Mouse (Mus musculus) CH12.LX (cell line): ENCODE results near the gene Tgif2. TPM values are rescaled to one million over a fixed set of nuclear protein-coding genes. Genes with fewer than 3 reads are reported as not detected.

Experiments
- DNase-seq: peaks from one replicate; pipeline ENCODE4 v3.0.0-alpha.2; 2013; ENCODE audit errors: extremely low read depth
- H3K27ac ChIP-seq: 2 replicates; pipeline ENCODE4 v1.5.1; 2012; ENCODE audit warnings: low read depth, mild to moderate bottlenecking, control low read depth, moderate library complexity; ENCODE audit not compliant: insufficient read depth
- H3K27me3 ChIP-seq: replicated peaks from 2 replicates; pipeline ENCODE3; 2012; ENCODE audit warnings: inconsistent platforms
- H3K36me3 ChIP-seq, 2 experiments: replicated peaks in 1 of 2; 2 replicates each; pipeline versions ENCODE3 to v1.6.1; 2012; ENCODE audit warnings: inconsistent platforms in 1 of 2, low read length in 1 of 2, mild to moderate bottlenecking in 1 of 2, mixed read lengths in 1 of 2, moderate library complexity in 1 of 2; ENCODE audit not compliant: control insufficient read depth in 1 of 2, insufficient read depth in 1 of 2
- H3K4me1 ChIP-seq, 2 experiments: 2 replicates each; pipeline ENCODE4 v1.6.1; 2012; ENCODE audit warnings: inconsistent platforms in 1 of 2, moderate library complexity in 1 of 2; ENCODE audit not compliant: insufficient read depth in 2 of 2, control insufficient read depth in 1 of 2
- H3K4me2 ChIP-seq: 2 replicates; pipeline ENCODE4 v1.6.1; 2012; ENCODE audit warnings: low read depth, mild to moderate bottlenecking, control low read depth; ENCODE audit not compliant: poor library complexity, insufficient read depth, severe bottlenecking
- H3K4me3 ChIP-seq, 3 experiments: fragments of 150-350 bp in 1 of 3; sonication (generic) in 1 of 3; replicated peaks in 1 of 3; 2 replicates each; pipeline versions ENCODE3 to v1.5.1; 2011 to 2012; ENCODE audit warnings: low read depth in 2 of 3, low read length in 2 of 3, mild to moderate bottlenecking in 2 of 3, moderate library complexity in 2 of 3, control low read depth in 1 of 3, improper control_type of control experiment in 1 of 3, inconsistent platforms in 1 of 3, mixed read lengths in 1 of 3; ENCODE audit not compliant: poor library complexity in 1 of 3
- H3K79me2 ChIP-seq: replicated peaks from 2 replicates; pipeline ENCODE4 v1.6.1; 2012; ENCODE audit warnings: mild to moderate bottlenecking, moderate library complexity; ENCODE audit not compliant: control insufficient read depth, poor library complexity, insufficient read depth, severe bottlenecking; ENCODE audit errors: extremely low read depth
- H3K9ac ChIP-seq: 2 replicates; pipeline ENCODE4 v1.6.1; 2012; ENCODE audit warnings: low read depth, mild to moderate bottlenecking, control low read depth, moderate library complexity; ENCODE audit not compliant: insufficient read depth
- H3K9me3 ChIP-seq: replicated peaks from 2 replicates; pipeline ENCODE3; 2012; ENCODE audit warnings: low read length, inconsistent platforms, mixed read lengths
- BHLHE40 ChIP-seq: IDR thresholded peaks from 2 replicates; pipeline ENCODE4 v1.6.1; 2011; ENCODE audit warnings: mild to moderate bottlenecking, low read depth, low read length, improper control_type of control experiment
- CHD2 ChIP-seq: IDR thresholded peaks from 2 replicates; pipeline ENCODE4 v1.6.1; 2011; ENCODE audit warnings: low read length, improper control_type of control experiment
- CTCF ChIP-seq, 2 experiments: IDR thresholded peaks in 1 of 2; conservative IDR thresholded peaks in 1 of 2; 2 replicates each; pipeline ENCODE4 v1.5.1; 2011 to 2012; ENCODE audit warnings: low read depth in 2 of 2, low read length in 2 of 2, improper control_type of control experiment in 1 of 2, inconsistent platforms in 1 of 2, mild to moderate bottlenecking in 1 of 2, moderate library complexity in 1 of 2
- E2F4 ChIP-seq: IDR thresholded peaks from 2 replicates; pipeline ENCODE4 v1.6.1; 2011; ENCODE audit warnings: low read depth, low read length, improper control_type of control experiment; ENCODE audit not compliant: insufficient replicate concordance
- ELF1 ChIP-seq: IDR thresholded peaks from 2 replicates; pipeline ENCODE4 v1.6.1; 2014; ENCODE audit warnings: low read depth, mild to moderate bottlenecking, inconsistent platforms, low read length, improper control_type of control experiment
- EP300 ChIP-seq: IDR thresholded peaks from 2 replicates; pipeline ENCODE4 v1.6.1; 2011; ENCODE audit warnings: low read length, improper control_type of control experiment
- GABPA ChIP-seq: IDR thresholded peaks from 2 replicates; pipeline ENCODE4 v1.6.1; 2012; ENCODE audit warnings: low read depth, low read length, improper control_type of control experiment, inconsistent platforms; ENCODE audit not compliant: insufficient replicate concordance
- HCFC1 ChIP-seq: IDR thresholded peaks from 2 replicates; pipeline ENCODE4 v1.6.1; 2012; ENCODE audit warnings: low read depth, mild to moderate bottlenecking, inconsistent platforms, low read length, improper control_type of control experiment
- JUND ChIP-seq: conservative IDR thresholded peaks from 2 replicates; pipeline ENCODE4 v1.6.1; 2011; ENCODE audit warnings: low read depth, low read length, improper control_type of control experiment
- KAT2A ChIP-seq: IDR thresholded peaks from 2 replicates; pipeline ENCODE4 v1.6.1; 2012; ENCODE audit warnings: low read length, improper control_type of control experiment, inconsistent platforms; ENCODE audit not compliant: insufficient replicate concordance
- MAX ChIP-seq: IDR thresholded peaks from 2 replicates; pipeline ENCODE4 v1.6.1; 2011; ENCODE audit warnings: low read length, improper control_type of control experiment
- MEF2A ChIP-seq: IDR thresholded peaks from 2 replicates; pipeline ENCODE4 v1.6.1; 2014; ENCODE audit warnings: low read depth, mild to moderate bottlenecking, inconsistent platforms, low read length, improper control_type of control experiment, borderline replicate concordance
- MXI1 ChIP-seq: IDR thresholded peaks from 2 replicates; pipeline ENCODE4 v1.6.1; 2011; ENCODE audit warnings: mild to moderate bottlenecking, low read depth, low read length, improper control_type of control experiment
- MYC ChIP-seq: IDR thresholded peaks from 2 replicates; pipeline ENCODE4 v1.6.1; 2011; ENCODE audit warnings: low read depth, mild to moderate bottlenecking, improper control_type of control experiment, low read length
- NELFE ChIP-seq: IDR thresholded peaks from 2 replicates; pipeline ENCODE4 v1.6.1; 2011; ENCODE audit warnings: low read depth, low read length, improper control_type of control experiment
- NRF1 ChIP-seq: IDR thresholded peaks from 2 replicates; pipeline ENCODE4 v1.6.1; 2014; ENCODE audit warnings: low read depth, mild to moderate bottlenecking, inconsistent platforms, low read length, improper control_type of control experiment, moderate library complexity
- SMC3 ChIP-seq: IDR thresholded peaks from 2 replicates; pipeline ENCODE4 v1.6.1; 2011; ENCODE audit warnings: low read depth, low read length, improper control_type of control experiment
- TBP ChIP-seq: conservative IDR thresholded peaks from 2 replicates; pipeline ENCODE4 v1.6.1; 2011; ENCODE audit warnings: low read depth, low read length, improper control_type of control experiment
- TCF12 ChIP-seq: IDR thresholded peaks from 2 replicates; pipeline ENCODE4 v1.6.1; 2014; ENCODE audit warnings: low read depth, mild to moderate bottlenecking, inconsistent platforms, low read length, improper control_type of control experiment
- USF2 ChIP-seq: conservative IDR thresholded peaks from 2 replicates; pipeline ENCODE4 v1.6.1; 2011; ENCODE audit warnings: low read depth, low read length, improper control_type of control experiment
- ZC3H11A ChIP-seq: IDR thresholded peaks from 2 replicates; pipeline ENCODE4 v1.6.1; 2012; ENCODE audit warnings: low read depth, mild to moderate bottlenecking, inconsistent platforms, low read length, improper control_type of control experiment
- ZKSCAN1 ChIP-seq: IDR thresholded peaks from 2 replicates; pipeline ENCODE4 v1.6.1; 2012; ENCODE audit warnings: low read depth, inconsistent platforms, low read length, improper control_type of control experiment, borderline replicate concordance
- ZMIZ1 ChIP-seq: IDR thresholded peaks from 2 replicates; pipeline ENCODE4 v1.6.1; 2012; ENCODE audit warnings: low read depth, mild to moderate bottlenecking, inconsistent platforms, low read length, improper control_type of control experiment
- ZNF384 ChIP-seq: IDR thresholded peaks from 2 replicates; pipeline ENCODE4 v1.6.1; 2012; ENCODE audit warnings: low read depth, low read length, improper control_type of control experiment, inconsistent platforms
- dilution Hi-C: fragments of 300-500 bp; cut with MboI; formaldehyde crosslinking; loops from 2 replicates; pipeline ENCODE4 v1.14.3; 2020; ENCODE audit warnings: low sequenced_read_pairs; ENCODE audit not compliant: extremely low pct_unique_long_range_greater_than_20kb, extremely low pct_ligation_motif_present
- in situ Hi-C: fragments of 300-500 bp; cut with MboI; formaldehyde crosslinking; loops from 3 replicates; pipeline ENCODE4 v1.14.3; 2019; ENCODE audit warnings: low sequenced_read_pairs, low pct_ligation_motif_present, low pct_unique_long_range_greater_than_20kb, mixed read lengths
- polyA plus RNA-seq: library from polyadenylated mRNA; unstranded; fragments of >175 nt; gene quantifications from 2 replicates; pipeline ENCODE4 v1.2.1, GENCODE M21; 2012; ENCODE audit warnings: low read depth; ENCODE audit not compliant: insufficient read length
- total RNA-seq, 2 experiments: library from RNA; depleted of rRNA; stranded (reverse); fragments of 300-350 nt in 1 of 2; fragments of >200 nt in 1 of 2; gene quantifications; 2 replicates each; pipeline ENCODE4 v1.2.3; 2012 to 2014

Tgif2 gene
- total and polyA plus RNA-seq, 3 experiments, result 10.3 to 12.2 (median 11.3) TPM

DNA sequence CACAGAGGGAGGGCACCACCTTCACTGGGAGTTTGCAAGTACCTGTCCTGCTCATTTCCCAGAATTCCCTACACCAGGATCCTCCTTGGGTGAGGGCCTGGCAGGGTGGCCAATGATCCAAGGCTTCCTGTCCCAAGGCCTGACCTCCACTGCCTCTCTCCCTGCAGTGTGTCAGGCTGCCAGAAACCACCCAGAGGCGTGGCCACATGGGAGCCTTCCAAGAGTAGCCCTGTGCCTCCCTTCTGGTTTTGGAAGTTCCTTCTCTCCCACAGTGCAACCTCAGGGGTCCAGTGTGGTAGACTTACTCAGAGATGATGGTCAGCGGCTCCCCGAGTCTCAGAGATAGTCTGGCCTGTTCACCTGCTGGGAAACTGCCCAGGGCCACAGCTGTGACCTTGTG lies 39.7 kb downstream of the Tgif2 start:
- no peaks in the 10 kb centered on the region for H3K27me3 ChIP-seq
- TF ChIP-seq GABPA, result no peak
- TF ChIP-seq TCF12, result no peak
- no peak for TF ChIP-seq TBP
- TF ChIP-seq CHD2, result no peak
- TF ChIP-seq ZC3H11A, result no peak
- no peak for TF ChIP-seq NELFE
- TF ChIP-seq MYC, result no peak
- H3K36me3 ChIP-seq, result peaks cover 1 to 14% of the 10 kb centered on the region in 2 experiments
- dilution Hi-C loops (no loop called here), in situ Hi-C loops (loop anchor here (5.0 to 25.0 kb wide), 2 partner anchors 118 to 208 kb away; partner anchors contain the start of genes Soga1 and Tldc2)
- no peak for DNase-seq
- no peak overlapping the region for H3K4me2 ChIP-seq
- H3K27ac ChIP-seq, result no peak overlapping the region
- H3K4me1 ChIP-seq, result peaks cover 7 to 36% of the 10 kb centered on the region in 2 experiments
- no peaks in the 10 kb centered on the region for H3K9me3 ChIP-seq
- no peak overlapping the region for H3K4me3 ChIP-seq
- no peak overlapping the region for H3K9ac ChIP-seq
- H3K79me2 ChIP-seq, result no peaks in the 10 kb centered on the region

DNA sequence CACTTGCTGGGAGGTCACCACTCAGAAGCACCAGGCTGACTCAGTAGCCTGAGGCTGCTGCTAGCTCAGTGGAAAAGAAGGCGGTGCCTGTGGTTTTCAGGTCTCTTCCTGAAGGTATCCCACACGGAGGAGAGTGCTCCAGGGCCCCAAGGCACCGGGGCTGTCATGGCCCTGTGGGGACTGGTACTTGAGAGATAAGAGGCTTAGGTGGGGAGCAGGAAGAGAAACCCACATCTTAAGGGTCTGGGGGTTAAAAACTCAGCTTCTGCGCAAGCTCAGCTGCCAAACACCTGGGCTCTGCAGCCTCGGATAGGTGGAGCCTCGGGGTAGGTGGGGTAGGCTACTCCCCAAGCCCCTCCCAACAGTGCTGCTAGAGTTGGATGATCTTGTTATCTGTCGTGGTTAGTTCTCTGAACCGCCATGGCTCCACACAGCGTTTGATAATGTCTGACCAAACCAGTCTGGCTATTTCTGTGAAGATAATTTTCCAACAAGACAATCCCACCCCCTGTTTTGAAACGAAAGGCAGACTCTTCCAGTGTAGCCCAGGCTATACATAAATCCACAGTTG lies 42.7 kb downstream of the Tgif2 start:
- Histone ChIP-seq H3K36me3 (no peaks in the 10 kb centered on the region), H3K9ac (no peak overlapping the region), H3K79me2 (no peaks in the 10 kb centered on the region), H3K4me1 (peaks cover 7 to 55% of the 10 kb centered on the region in 2 experiments), H3K9me3 (no peaks in the 10 kb centered on the region), H3K27ac (no peak overlapping the region), H3K4me3 (no peak overlapping the region), H3K27me3 (no peaks in the 10 kb centered on the region), H3K4me2 (peak overlapping the region; percentile 43)
- in situ Hi-C loops, result loop anchor here (25.0 kb wide), 1 partner anchor 205 kb away; the partner anchor contains the start of genes Soga1 and Tldc2
- TF ChIP-seq MAX (no peak), NRF1 (peak; percentile 47; the same call in 1 of the 2 replicates)
- dilution Hi-C loops, result no loop called here
- peak; percentile 25 for DNase-seq

DNA sequence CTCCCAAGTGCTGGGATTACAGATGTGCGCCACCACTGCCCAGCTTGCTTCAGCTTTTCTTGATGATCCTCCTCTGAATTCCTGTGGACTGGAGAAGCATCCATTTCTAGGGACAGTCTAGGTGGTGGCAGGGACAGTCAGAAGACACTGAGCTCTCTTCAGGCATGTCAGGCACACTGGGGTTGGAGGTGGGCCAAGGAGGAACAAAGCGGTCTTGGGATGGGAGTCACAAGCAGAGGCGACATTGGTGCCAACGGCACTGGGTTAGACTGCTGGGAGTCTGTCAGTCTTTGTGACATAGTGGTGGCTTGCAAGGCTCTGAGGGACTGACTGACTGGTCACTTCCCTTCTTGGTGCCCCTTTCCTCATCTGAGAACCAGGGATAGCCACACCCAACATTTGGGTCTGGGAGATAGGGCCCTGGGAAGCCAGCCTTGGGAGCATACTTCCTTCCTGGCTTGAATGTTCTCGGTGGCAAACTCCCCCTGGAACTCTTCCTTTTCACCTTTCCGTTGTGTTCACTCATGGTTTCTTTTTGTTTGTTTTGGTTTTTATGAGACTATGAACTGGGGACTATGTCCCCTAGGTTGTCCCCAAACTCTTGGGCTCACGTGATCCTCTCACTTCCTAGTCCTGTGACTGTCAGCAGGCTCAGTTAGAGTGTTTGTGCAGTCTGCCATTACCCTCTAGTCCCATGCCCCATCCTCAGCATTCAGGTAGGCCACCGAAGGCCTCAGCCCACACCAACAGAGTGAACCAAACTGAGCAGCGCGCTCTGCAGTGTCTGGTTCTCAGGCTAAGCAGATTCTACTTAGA lies 44.8 kb downstream of the Tgif2 start:
- dilution Hi-C loops, result no loop called here
- H3K4me1 ChIP-seq, result peaks cover 6 to 49% of the 10 kb centered on the region in 2 experiments
- H3K36me3 ChIP-seq, result no peaks in the 10 kb centered on the region
- H3K9ac ChIP-seq, result no peak overlapping the region
- in situ Hi-C loops, result loop anchor here (5.0 to 25.0 kb wide), 2 partner anchors 38 to 203 kb away; partner anchors contain the start of genes Soga1 and Tldc2
- H3K4me3 ChIP-seq, result no peak overlapping the region
- no peak overlapping the region for H3K27ac ChIP-seq
- H3K4me2 ChIP-seq, result no peak overlapping the region
- H3K27me3 ChIP-seq, result no peaks in the 10 kb centered on the region
- H3K79me2 ChIP-seq, result no peaks in the 10 kb centered on the region
- DNase-seq, result no peak
- no peaks in the 10 kb centered on the region for H3K9me3 ChIP-seq
- TF ChIP-seq EP300, result no peak
- no peak for TF ChIP-seq BHLHE40
- TF ChIP-seq KAT2A, result no peak
- TF ChIP-seq E2F4, result no peak
- TF ChIP-seq CTCF (conservative IDR thresholded peaks at IDR 0.05 in 1 of 2, IDR thresholded peaks at IDR 0.05 in 1 of 2; ENCODE audit: low read depth in 2 of 2, low read length in 2 of 2), result no peak
- no peak for TF ChIP-seq MXI1
- TF ChIP-seq NELFE, result no peak
- TF ChIP-seq ZKSCAN1, result no peak
- no peak for TF ChIP-seq MEF2A
- no peak for TF ChIP-seq SMC3
- no peak for TF ChIP-seq GABPA
- TF ChIP-seq ZNF384, result no peak
- TF ChIP-seq HCFC1, result no peak
- no peak for TF ChIP-seq JUND
- TF ChIP-seq USF2, result no peak
- TF ChIP-seq ELF1, result no peak
- no peak for TF ChIP-seq MYC
- no peak for TF ChIP-seq ZMIZ1
